Mouse (Mus musculus) telencephalon, adult 2 months (tissue): ENCODE data around the gene Raph1.

Source experiments
- DNase-seq: peaks from one replicate; pipeline ENCODE4 v3.0.0-alpha.2; 2011; ENCODE audit warnings: low read depth, low spot score

Raph1 gene

GRCm38 (mm10) chr1:60432497-60432896 is 134.4 kb downstream of the Raph1 start:
- DNase-seq, result no peak
